Mouse (Mus musculus) liver, embryonic 15.5 days (tissue): ENCODE results near the gene Rxfp3. TPM values are rescaled to one million over a fixed set of nuclear protein-coding genes. Genes with fewer than 3 reads are reported as not detected.
"Not testable (repeated sequence)": the region's sequence is repeated elsewhere in the genome, so short reads cannot be mapped to it uniquely, and the experiment has no call there.

ENCODE experiments used
- ATAC-seq: fragments of 200-750 bp; cut with Nextera tagmentation; 2 replicates; pipeline ENCODE4 v1.8.0; 2017; ENCODE audit warnings: moderate number of reproducible peaks, mild to moderate bottlenecking, moderate library complexity; ENCODE audit not compliant: insufficient read depth
- H3K27ac ChIP-seq: fragments of 300-500 bp; sonication (generic); replicated peaks from 2 replicates; pipeline ENCODE4 v1.5.1; 2015; ENCODE audit warnings: mild to moderate bottlenecking, inconsistent platforms
- H3K27me3 ChIP-seq: fragments of 300-500 bp; sonication (generic); 2 replicates; pipeline ENCODE4 v1.6.1; 2015; ENCODE audit warnings: mild to moderate bottlenecking, inconsistent platforms
- H3K36me3 ChIP-seq: fragments of 300-500 bp; sonication (generic); replicated peaks from 2 replicates; pipeline ENCODE4 v1.6.1; 2015; ENCODE audit warnings: moderate library complexity, mild to moderate bottlenecking, inconsistent platforms
- H3K4me1 ChIP-seq: fragments of 300-500 bp; sonication (generic); replicated peaks from 2 replicates; pipeline ENCODE4 v1.6.1; 2015; ENCODE audit warnings: inconsistent platforms
- H3K4me2 ChIP-seq: fragments of 300-500 bp; sonication (generic); 2 replicates; pipeline ENCODE4 v1.6.1; 2015; ENCODE audit warnings: moderate library complexity, mild to moderate bottlenecking, inconsistent platforms
- H3K4me3 ChIP-seq: fragments of 300-500 bp; sonication (generic); replicated peaks from 2 replicates; pipeline ENCODE4 v1.5.1; 2015; ENCODE audit warnings: mild to moderate bottlenecking, inconsistent platforms
- H3K9ac ChIP-seq: fragments of 300-500 bp; sonication (generic); 2 replicates; pipeline ENCODE4 v1.6.1; 2015; ENCODE audit warnings: moderate library complexity, mild to moderate bottlenecking, inconsistent platforms
- H3K9me3 ChIP-seq: fragments of 300-500 bp; sonication (generic); replicated peaks from 2 replicates; pipeline ENCODE4 v1.6.1; 2016; ENCODE audit warnings: inconsistent platforms
- WGBS: fragments of 180-500 bp; shearing (Covaris S2); methylation state at CpG from one replicate; pipeline ENCODE4 v1.1.7; 2015; ENCODE audit warnings: mixed read lengths; ENCODE audit not compliant: insufficient replicate concordance; 5-methylcytosine and 5-hydroxymethylcytosine counted together
- polyA plus RNA-seq: library from polyadenylated mRNA; unstranded; fragments of >200 nt; fragmentation: Nextera tagmentation; extraction: Ambion mirVana; gene quantifications from 2 replicates; pipeline ENCODE4 v1.2.1, GENCODE M21; 2015

The Rxfp3 gene
- polyA plus RNA-seq, 1 experiment from 2014 or later: 0.03 TPM

DNA sequence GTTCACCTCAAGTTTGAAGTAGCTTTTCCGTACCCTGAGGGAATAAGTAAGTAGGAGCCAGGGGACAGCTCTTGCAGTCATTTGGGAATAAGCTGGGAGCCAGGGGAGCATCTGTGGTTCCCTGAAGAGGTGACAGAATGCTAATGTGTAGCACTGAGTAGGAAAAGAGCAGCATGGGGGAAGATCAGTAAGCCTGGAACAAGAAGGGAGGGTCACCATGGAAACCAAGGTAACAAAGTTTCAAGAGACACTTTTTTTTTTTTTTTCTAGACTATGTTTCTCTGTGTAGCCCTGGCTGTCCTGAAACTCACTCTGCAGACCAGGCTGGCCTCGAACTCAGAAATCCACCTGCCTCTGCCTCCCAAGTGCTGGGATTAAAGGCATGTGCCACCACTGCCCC is 51.3 kb downstream of the Rxfp3 start:
- H3K4me1 ChIP-seq: peaks cover 20% of the 10 kb centered on the region; the same call in 1 of the 2 replicates
- not testable (repeated sequence) for H3K27me3 ChIP-seq, H3K9me3 ChIP-seq, ATAC-seq, H3K9ac ChIP-seq, H3K4me2 ChIP-seq, H3K36me3 ChIP-seq, H3K4me3 ChIP-seq
- WGBS: 55% methylated on average over 2 of the region's 2 CpGs
- peak overlapping the region; percentile 69; the same call in 1 of the 2 replicates for H3K27ac ChIP-seq

DNA sequence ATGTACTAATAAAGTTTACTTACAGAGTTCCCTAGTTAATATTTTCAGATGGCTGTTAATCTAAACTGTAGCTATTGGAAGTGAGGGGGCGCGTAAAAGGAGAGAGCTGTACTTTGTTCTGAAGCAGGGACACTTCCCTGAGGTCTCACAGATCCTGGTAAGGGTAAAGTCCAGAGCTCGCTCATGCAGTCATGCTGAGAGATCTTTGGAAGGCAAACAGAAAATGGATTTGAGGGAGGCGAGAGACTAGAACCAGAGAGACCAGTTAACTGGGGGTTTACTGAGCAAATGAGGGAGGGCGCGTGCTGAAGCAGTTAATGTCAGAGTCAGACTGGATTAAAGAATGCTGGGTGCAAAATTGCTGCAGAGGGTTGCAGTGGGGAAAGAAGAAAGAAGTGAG is 52.0 kb downstream of the Rxfp3 start:
- H3K4me1 ChIP-seq: peaks cover 27% of the 10 kb centered on the region; the same call in 1 of the 2 replicates
- H3K4me3 ChIP-seq: no peak overlapping the region
- no peak overlapping the region for H3K9ac ChIP-seq
- no peak for ATAC-seq
- no peaks in the 10 kb centered on the region for H3K9me3 ChIP-seq
- no peaks in the 10 kb centered on the region for H3K27me3 ChIP-seq
- H3K36me3 ChIP-seq: 0 out of 2 replicates have a peak, but pooled peaks cover 5% of the 10 kb centered on the region
- peak overlapping the region; percentile 69 for H3K27ac ChIP-seq
- 65% methylated on average over 6 of the region's 6 CpGs for WGBS
- H3K4me2 ChIP-seq: no peak overlapping the region

Other genes with a start within 250 kb of the Rxfp3 start
- 1.1 and 1.7 TPM in 2 replicates for gene C1qtnf3, start 85.7 kb downstream of the Rxfp3 start, polyA plus RNA-seq
- 19.1 and 26.1 TPM in 2 replicates for gene Amacr, start 56.2 kb downstream of the Rxfp3 start, polyA plus RNA-seq
- gene Slc45a2, start 37.3 kb downstream of the Rxfp3 start, polyA plus RNA-seq: 0.02 TPM in 1 of 2 replicates, not detected in the other
- gene Adamts12, start 26.8 kb upstream of the Rxfp3 start, polyA plus RNA-seq: 0.35 and 0.39 TPM in 2 replicates